Mouse (Mus musculus) ES-E14 (cell line): ENCODE results near the gene Ccpg1os.

Experiments used
- MAFK ChIP-seq: IDR thresholded peaks from 2 replicates; pipeline ENCODE4 v1.6.1; 2014; ENCODE audit warnings: mild to moderate bottlenecking, low read depth, low read length, inconsistent platforms; ENCODE audit not compliant: insufficient read depth
- ZC3H11A ChIP-seq: IDR thresholded peaks from 2 replicates; pipeline ENCODE4 v1.6.1; 2012; ENCODE audit warnings: low read depth, mild to moderate bottlenecking, inconsistent platforms, low read length, borderline replicate concordance

DNA sequence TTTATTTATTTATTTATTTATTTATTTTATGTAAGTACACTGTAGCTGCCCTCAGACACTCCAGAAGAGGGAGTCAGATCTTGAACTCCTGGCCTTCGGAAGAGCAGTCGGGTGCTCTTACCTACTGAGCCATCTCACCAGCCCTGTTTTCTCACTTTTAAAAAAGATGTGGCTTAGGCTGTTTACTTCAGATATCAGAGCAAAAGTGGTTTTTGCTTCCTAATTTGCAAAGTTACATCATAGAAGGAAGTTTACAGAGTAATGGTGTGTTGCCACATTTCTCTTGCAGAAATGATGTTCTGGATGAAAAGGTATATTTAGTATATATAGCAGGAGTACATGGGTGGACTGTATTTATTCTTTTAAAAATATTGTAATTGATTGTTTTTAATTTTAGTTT, 6.2 kb upstream of the Ccpg1os start:
- TF ChIP-seq ZC3H11A, result no peak
- no peak for TF ChIP-seq MAFK
